Mouse (Mus musculus) kidney, adult 8-10 months (tissue): ENCODE measurements around the gene Aldoc.
"Not testable (repeated sequence)": the region's sequence is repeated elsewhere in the genome, so short reads cannot be mapped to it uniquely, and the experiment has no call there.

Experiments
- DNase-seq, 2 experiments: peaks; one replicate each; pipeline ENCODE4 v3.0.0; 2022

Gene Aldoc

GRCm38 (mm10) chr11:78322860-78323259 lies at the start of gene Aldoc:
Aldoc (plus strand) TSS chr11:78322968.
- peak; percentile 92 to 96 for DNase-seq

GRCm38 (mm10) chr11:78275596-78275995 lies 47.2 kb upstream of the Aldoc start:
- no peak for DNase-seq

DNA sequence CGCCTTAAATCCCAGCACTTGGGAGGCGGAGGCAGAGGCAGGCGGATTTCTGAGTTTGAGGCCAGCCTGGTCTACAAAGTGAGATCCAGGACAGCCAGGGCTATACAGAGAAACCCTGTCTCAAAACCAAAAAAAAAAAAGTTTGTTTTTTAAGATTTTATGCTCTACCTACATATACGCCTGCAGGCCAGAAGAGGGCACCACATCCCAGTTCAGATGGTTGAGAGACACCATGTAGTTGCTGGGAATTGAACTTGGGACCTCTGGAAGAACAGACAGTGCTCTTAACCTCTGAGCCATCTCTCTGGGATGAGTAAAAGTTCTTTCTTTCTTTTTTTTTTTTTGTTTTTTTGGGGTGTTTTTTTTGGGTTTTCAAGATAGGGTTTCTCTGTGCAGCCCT lies 46.6 kb upstream of the Aldoc start:
- DNase-seq, result not testable (repeated sequence)

GRCm38 (mm10) chr11:78278853-78279252 lies 43.9 kb upstream of the Aldoc start:
- DNase-seq, result no peak

DNA sequence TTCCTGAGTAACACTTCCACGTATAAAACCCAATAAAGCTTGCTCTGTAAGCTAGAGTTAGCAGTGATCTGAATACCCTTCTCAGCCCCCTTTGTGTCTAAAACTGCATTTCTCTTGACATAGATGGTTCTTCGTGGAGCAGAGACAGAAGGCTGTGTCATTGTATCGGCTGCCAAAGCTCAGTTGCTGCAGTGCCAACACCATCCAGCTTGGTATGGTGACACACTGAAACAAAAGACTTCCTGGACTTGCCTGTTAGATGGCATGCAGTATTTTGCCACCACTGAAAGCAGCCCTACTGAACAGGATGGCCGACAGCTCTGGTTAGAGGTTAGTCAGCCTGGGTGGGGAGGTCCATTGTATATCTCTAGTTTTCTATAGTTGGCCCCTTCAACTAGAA lies 43.2 kb upstream of the Aldoc start:
- no peak for DNase-seq

DNA sequence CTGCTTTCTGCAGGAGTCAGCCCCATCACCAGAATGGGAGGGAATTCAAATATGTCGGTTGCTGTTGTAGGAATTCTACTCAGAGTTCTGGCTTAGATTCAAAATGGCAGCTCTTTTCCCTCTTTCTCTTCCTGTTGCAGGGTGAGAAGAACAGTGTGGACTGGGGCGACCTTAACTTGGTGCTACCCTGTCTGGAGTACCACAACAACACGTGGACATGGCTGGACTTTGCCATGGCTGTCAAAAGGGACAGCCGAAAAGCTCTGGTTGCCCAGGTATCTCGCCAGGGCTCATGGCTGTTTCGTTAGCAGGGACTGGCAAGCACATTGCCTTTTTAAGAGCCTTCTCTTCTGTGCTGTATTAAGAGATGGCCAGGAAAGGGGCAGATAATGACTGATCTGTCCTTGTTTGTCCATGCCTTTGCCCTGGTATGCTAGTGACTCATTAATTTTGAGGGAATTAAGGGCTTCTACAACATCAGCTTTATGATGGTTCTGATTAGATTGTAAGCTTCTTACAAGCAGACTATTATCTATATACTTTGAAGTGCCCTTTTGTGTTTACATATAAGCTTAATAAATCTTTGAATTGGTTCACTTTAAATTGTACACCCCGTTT lies 33.5 kb upstream of the Aldoc start:
- DNase-seq, result no peak

DNA sequence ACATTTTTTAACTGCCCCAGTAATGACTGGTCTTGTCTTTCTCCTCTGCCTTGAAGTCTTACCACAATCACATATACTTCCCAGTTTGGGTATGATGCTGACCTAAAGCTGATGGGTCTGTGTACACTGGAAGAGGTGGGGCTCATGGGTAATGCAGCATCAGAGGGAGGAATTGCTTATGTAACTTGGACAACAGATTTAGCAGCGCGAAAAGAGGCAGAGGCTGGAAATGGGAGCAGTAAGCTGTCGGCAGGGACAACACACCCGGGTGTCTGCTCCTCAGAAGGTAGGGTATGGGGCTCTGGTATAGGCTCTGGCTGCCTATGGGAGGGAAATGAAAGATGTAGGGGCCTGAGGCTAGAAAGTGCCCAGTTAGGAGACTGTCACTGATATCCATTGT lies 32.1 kb upstream of the Aldoc start, which contains the start of gene BC030499:
Gene BC030499, plus strand, starts transcription at position 188 of the 400 bp plus-strand sequence.
- no peak for DNase-seq

- no peak for DNase-seq
Observed at GRCm38 (mm10) chr11:78294585-78294984, 28.2 kb upstream of the Aldoc start.

GRCm38 (mm10) chr11:78300917-78301316 lies 21.9 kb upstream of the Aldoc start:
- no peak for DNase-seq

DNA sequence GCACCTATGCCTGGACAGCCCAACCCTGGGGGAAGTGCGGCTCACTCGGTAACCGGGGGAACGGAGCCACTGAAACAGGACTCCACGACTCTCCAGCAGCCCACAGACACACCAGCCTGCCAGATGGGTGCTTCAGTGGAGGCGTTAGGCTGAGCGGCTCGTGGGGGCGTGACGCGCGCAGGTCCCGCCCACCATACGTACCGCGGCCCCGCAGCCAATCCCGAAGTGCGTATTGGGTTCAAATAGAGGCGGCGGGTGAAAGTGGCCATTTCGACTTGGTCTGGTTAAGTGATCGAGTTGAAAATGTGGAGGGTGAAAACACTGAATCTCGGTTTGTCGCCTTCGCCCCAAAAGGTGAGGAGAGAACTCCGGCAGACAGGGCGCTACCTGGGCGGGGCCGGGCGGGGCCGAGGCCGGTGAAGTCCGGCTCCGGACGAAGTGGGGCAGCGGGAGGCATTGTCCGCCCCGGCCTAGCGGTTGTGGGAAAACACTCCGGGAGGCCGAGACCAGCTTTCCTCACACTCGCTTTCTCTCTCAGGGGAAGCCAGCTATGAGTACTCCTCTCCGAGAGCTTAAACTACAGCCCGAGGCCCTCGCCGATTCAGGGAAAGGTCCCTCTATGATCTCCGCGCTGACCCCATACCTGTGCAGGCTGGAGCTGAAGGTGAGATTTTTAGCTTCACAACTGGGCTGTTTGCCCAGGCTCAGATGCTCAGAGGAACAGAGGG lies 21.2 kb upstream of the Aldoc start, which contains the start of gene Spag5:
Gene Spag5, plus strand, starts transcription at position 173 of the 728 bp plus-strand sequence.
- DNase-seq, result peak; percentile 84 to 92

GRCm38 (mm10) chr11:78305272-78305671 lies 17.5 kb upstream of the Aldoc start:
- no peak for DNase-seq

GRCm38 (mm10) chr11:78310861-78311511 lies 11.8 kb upstream of the Aldoc start:
- no peak for DNase-seq

DNA sequence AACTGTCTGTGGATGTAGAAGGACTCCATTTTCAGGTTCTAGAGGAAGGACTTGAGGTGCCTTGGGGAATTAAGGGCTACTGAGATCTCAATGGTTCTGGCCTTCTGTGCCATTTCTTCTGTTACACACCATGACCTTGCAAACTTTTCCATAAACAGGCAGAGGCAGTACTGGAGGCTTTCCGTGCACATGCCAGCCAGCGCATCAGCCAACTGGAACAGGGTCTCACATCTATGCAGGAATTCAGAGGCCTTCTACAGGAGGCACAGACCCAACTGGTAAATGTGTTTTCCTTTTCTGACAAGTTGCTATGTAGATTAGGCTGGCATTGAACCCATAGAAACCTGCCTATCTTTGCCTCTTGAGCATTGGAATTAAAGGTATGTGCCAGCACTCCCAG lies 9.1 kb upstream of the Aldoc start:
- DNase-seq, result peak in 1 of 2 experiments; percentile 31

DNA sequence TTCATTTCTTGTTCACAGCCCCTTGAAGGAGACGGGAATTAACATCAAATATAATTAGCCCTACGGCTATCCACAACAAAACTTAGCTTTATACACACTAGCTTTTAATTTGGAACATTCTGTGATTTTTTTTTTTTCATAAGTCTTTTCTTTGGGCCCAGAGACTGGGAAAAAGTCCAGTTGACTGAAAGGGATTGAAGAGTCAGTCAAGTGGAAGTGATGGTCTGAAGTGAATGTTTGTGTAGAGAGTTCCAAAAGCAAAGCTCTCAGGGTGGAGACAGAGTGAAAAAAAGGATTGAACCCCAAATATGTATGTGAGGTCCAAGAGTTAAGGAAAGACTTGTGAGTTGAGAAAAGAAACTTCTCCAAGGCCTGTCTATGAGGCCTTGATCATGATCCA lies 4.4 kb upstream of the Aldoc start:
- DNase-seq, result no peak

DNA sequence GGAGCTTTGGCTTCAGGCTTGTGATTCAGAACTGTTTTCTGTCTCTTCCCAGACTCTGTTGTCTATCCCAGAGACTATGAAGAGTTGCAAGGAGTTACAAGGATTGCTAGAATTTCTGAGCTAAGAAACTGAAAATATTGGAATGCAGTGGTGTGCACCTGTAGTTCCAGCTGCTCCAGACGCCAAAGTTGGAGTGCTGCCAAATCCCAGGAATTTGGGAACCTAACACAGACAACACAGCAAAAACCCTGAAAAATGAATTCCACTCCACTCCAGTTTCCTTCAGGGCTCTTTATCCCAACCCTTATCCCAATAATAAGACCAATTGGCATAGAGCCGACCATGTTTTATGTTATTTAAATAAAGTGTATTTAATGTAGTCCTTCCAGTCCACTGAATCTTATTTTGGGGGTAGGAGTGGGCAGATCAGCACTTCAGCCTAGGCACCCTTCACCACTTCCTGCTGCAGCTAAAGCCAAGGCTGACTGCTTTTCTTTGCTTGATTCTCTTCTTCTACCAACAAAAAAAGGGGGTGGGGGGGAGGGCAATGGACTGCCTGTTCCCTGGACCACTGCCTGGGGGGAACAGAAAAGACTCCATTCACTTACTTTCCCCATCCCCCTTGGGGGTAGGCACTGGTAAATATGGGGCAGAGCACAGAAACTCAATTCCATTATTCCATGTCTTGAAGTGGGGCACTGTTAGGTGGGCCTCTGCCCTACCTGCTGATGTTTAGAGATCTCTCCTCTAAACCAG lies 514 bp upstream of the Aldoc start:
- no peak for DNase-seq

GRCm38 (mm10) chr11:78324000-78324785 lies 1.4 kb downstream of the Aldoc start:
- no peak for DNase-seq

GRCm38 (mm10) chr11:78324965-78325364 lies 2.2 kb downstream of the Aldoc start:
- no peak for DNase-seq

DNA sequence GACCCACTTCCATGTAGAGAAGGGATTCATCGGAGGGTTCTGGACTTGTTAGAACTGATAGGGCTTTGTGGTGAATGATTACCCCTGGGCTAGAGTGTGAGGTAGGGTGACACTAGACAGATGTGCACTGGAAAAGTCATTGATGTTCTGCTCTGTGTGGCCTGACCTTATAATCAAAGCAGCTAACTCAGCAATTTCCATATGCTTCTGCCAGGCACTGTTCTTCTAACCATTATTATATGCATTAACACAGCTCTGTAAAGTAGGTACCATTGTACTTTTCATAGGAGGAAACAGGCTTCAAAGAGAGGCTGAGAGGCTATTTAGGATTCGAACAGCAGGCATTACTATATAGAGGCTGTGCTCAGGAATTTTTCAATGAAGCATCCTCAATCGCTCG lies 4.4 kb downstream of the Aldoc start:
- no peak for DNase-seq

- peak; percentile 97 to 99 for DNase-seq
Observed at GRCm38 (mm10) chr11:78327634-78328511, 5.1 kb downstream of the Aldoc start, which contains the start of gene Pigs. Pigs (plus strand) TSS chr11:78328415.

GRCm38 (mm10) chr11:78328512-78329056 lies 5.8 kb downstream of the Aldoc start:
- DNase-seq, result no peak

- DNase-seq, result no peak
Observed at GRCm38 (mm10) chr11:78332676-78333075, 9.9 kb downstream of the Aldoc start.
